Mouse (Mus musculus) inflammation-experienced regulatory T-cells, adult 6 months (primary cell): Measurements from ENCODE around the gene Mzt1. TPM values are rescaled to one million over a fixed set of nuclear protein-coding genes. Genes with fewer than 3 reads are reported as not detected.

ENCODE experiments used
- ATAC-seq: one replicate; pipeline ENCODE4 v1.8.0; 2017
- polyA plus RNA-seq, 3 experiments: library from polyadenylated mRNA; unstranded; fragments of 100-300 nt; shearing (Covaris generic); gene quantifications; one replicate each; pipeline ENCODE4 v1.2.1; 2017

Mzt1 gene
- polyA plus RNA-seq, 3 experiments from 2014 or later: 44.2 to 63.1 (median 54.6) TPM

DNA sequence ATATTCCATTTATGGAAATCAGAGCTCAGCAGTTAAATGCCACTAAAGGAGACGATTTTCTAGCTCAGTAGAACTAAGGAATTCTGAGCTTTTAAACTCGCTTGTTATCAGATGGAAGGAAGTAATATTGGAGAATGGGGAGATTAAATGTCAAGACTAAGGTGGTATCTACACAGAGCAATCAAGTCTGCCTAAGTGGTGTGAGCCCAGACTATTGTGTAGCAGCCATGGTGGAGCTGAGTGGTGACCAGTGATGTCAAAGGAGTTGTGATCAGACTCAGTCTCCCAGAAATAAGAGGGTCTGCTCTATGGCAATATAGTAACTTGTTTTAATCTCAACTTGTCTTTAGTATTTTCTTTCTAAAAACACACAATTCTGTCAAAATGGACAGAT lies 35.0 kb downstream of the Mzt1 start:
- ATAC-seq: no peak

DNA sequence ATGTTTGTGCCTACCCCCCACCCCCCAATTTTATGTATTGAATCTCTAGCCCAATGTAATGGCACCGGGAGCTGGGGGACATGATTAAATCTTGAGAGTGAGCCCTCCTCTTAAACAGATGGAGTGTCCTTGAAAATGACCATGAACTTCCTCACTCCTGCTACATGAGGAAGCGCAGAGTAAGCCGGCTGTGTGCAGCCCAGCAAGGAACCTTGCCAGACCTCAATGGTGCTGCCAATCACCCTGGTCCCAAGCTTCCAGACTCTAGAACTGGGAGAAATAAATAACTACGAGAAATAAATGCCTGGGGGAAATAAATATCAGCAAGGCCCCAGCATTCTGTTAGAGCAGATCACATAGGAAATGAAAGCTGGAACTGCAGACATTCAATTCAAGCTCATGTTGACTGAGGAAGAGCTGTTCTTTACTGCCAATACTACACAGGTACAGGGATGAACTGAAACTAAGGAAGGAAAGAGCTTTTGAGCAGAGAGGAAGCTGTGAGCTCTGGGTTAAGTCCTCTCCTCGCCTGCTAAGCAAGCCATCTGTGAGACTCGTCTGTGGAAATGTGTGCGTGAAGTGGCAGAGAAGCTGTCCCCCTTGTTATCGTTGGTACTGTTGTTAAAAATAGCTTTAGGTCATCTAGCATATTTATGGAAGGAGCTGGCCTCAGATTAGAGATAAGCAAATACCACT lies 35.6 kb downstream of the Mzt1 start:
- no peak for ATAC-seq

DNA sequence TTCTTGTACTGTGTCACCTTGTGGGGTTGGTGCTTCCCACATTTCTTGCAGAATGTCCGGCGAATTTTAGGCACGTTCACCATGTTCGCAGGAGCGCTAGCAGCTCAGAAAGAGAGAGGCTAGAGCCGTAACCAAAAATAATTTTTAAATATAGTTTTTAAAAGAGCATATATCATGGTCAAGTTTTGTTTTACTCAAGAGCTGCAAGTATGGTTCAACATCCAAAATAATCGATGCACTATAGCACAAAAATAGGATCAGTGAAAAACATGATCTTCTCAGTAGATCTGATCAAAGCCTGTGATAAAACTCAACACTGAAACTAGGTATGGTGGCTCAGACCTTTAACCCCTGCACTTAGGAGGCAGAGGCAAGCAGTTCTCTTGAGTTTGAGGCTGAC lies 51.7 kb downstream of the Mzt1 start, which contains the start of gene Rpl36a-ps1:
Gene Rpl36a-ps1 (minus strand): TSS at position 101 of the 400 bp plus-strand sequence.
- ATAC-seq: no peak

DNA sequence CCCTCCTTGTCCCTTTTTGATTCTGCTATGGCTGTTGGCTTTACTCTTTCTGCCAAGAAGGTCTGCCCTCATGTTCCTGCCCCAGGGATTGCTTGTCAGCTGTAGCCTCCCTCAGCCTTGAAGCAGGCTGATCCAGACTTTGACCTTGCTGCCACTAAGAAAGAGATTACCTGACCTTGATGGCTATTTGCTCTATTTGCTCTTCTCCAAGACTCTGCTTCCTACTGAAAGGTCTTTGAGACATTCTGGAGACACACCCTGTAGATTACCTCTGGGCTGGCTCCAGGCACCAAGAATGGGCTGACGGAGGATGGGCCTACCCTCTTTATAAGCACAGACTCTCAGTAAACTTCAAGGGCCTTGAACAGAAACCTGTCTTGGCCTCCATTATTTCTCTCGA lies 53.5 kb downstream of the Mzt1 start:
- no peak for ATAC-seq

DNA sequence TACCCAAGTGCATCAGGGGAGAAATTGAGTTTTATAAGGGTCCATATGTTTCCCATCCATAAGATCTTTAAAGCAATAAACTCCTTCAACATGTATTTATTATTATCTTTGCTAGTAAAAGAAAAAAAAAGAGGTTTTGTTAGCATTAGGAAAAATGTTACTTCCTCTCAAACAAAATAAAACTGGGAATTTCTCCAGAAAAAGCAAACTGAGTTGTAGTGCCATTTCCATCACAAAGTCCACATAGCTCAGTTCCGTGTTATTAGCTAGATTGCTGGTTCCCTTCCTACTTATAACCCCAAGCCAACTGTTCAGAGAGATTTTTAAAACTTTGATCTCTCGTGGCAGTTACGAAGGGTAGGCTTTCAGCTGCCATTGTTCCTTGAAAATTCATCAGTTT lies 55.3 kb downstream of the Mzt1 start:
- no peak for ATAC-seq

DNA sequence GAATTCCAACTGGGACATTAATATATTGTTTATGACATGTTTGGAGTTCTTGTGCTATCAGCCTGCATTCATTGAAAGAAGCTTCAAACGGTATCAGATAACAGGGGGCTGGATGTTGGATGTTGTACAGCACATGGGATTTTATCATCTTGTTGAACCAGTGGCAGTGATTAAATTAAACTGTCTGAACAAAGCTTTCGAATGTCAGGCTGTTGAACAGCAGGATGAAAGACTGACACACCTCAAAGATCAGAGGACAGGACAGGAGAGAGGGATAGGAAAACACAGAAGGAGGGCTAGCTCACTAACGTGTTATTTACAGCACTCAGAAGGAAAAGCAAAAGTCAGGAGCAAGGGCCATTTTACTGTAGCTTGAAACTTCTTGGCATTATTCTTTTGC lies 56.1 kb downstream of the Mzt1 start:
- ATAC-seq: no peak

Other genes starting within 250 kb of the Mzt1 start
- 10 to 100 TPM in 2 of 3 experiments, 1 to 10 TPM in 1; 8.4 to 27.2 (median 23.6) TPM for gene Rpl36a-ps1, start 51.8 kb downstream of the Mzt1 start, polyA plus RNA-seq
- gene Bora, start 88 bp upstream of the Mzt1 start, polyA plus RNA-seq: 10 to 100 TPM; 26.1 to 38.9 (median 33.8) TPM
- 10 to 100 TPM; 18.6 to 33.2 (median 31.2) TPM for gene Pibf1, start 53.3 kb upstream of the Mzt1 start, polyA plus RNA-seq
- gene Dis3, start 53.6 kb upstream of the Mzt1 start, polyA plus RNA-seq: 1 to 10 TPM; 9.0 to 9.7 (median 9.2) TPM